Mouse (Mus musculus) small intestine, adult 2 months (tissue): ENCODE measurements around the gene Ap3b1.

Source experiments
- CTCF ChIP-seq: fragments of 200-500 bp; IDR thresholded peaks from 2 replicates; pipeline ENCODE4 v1.5.1; 2012; ENCODE audit warnings: low read depth, mild to moderate bottlenecking, control low read depth, inconsistent platforms, low read length, moderate library complexity, mixed read lengths; ENCODE audit not compliant: insufficient replicate concordance, insufficient read length; ENCODE audit errors: extremely low read depth
- POLR2A ChIP-seq: fragments of 200-500 bp; IDR thresholded peaks from 2 replicates; pipeline ENCODE4 v1.6.1; 2012; ENCODE audit warnings: low read depth, mild to moderate bottlenecking, control low read depth, inconsistent platforms, low read length, moderate library complexity

DNA sequence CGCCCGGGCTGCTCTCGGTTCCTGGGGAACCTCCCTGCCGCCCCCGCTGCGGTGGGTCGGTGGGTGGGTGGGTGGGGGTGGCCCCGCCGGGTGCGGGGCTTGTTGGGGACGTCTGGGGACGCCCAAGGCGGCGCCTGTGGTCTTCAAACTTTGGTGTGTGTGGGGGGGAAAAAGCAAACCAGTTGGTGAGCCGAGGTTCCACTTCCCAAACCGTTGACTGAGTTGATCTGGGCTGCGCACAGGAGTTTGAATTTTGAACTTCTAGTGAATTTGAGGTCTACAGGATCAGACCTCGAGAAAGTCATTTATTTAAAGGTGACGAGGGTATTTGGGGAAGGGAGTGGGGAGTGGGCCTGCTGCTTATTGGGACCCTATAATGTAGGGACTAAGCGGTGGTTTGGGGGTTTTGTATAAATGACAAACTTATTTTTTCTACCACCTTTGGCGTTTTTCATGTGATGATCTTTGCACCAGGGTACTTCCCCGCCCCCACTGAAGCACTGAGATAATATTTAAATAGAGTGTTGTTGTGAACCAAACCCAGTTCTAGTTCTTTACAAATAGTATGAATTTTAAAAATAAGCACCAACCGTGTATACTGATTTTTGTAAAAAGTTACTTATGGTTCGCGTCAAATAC is 641 bp downstream of the Ap3b1 start:
- no peak for TF ChIP-seq CTCF
- TF ChIP-seq POLR2A, result no peak
